Mouse (Mus musculus): ENCODE results near the gene Tex29. TPM values are rescaled to one million over a fixed set of nuclear protein-coding genes. Genes with fewer than 3 reads are reported as not detected.
A peak's percentile ranks its signal among the peaks of the same experiment; 100 is the strongest.
"Not testable (repeated sequence)": the region's sequence is repeated elsewhere in the genome, so short reads cannot be mapped to it uniquely, and the experiment has no call there.

Tex29 gene
- polyA plus RNA-seq, 1 experiment from 2014 or later: 0.59 TPM

DNA sequence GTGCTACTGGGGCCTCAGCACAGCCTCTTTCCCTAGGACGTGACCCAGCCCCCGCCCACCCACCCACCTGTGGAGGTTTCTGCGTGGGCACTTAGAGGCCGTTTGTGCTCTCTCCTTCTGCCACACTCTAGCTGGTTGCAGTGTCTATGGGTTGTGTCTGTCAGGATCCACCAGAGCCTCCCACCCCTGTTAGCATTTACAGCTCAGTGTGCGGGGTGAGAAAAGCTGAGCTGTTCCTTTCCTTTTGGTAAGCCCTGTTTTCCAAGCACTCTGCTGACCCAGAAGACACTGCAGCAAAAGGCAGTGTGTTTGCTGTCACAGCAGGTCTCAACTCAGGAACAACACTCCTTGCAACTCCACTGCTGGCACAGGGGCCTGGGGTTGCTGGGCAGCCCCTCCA, 6.1 kb upstream of the Tex29 start:
- no peak overlapping the region for H3K4me2 ChIP-seq (replicated peaks)
- no peak overlapping the region for H3K9ac ChIP-seq (replicated peaks)
- H3K36me3 ChIP-seq: peaks cover 39% of the 10 kb centered on the region
- ATAC-seq (replicated peaks): no peak
- H3K27ac ChIP-seq (replicated peaks): no peak overlapping the region
- WGBS: 95% methylated on average over 5 of the region's 5 CpGs
- H3K9me3 ChIP-seq: no peaks in the 10 kb centered on the region
- peaks cover 17% of the 10 kb centered on the region for H3K4me1 ChIP-seq
- no peak overlapping the region for H3K4me3 ChIP-seq
- no peaks in the 10 kb centered on the region for H3K27me3 ChIP-seq

DNA sequence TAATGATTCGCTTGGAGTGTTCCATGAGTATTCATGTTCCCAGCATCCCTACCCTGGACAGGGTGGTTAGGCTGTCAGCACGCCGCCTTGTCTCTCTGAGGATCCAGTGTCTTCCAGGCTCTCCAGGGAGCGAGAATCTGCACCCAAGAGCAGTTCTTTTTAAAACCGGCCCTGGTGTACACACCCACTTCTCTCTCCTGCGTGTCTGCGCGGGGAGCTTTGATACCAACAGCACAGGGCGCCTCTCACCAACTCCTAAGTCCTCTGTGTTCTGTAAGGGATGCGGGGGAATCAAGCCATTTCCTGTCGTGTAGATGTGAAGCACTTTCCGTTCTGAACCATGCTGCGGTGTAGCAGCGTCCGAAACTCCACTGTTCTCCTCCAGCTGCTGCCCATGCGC, 5.6 kb upstream of the Tex29 start:
- no peaks in the 10 kb centered on the region for H3K27me3 ChIP-seq
- no peak overlapping the region for H3K27ac ChIP-seq (replicated peaks)
- H3K9me3 ChIP-seq: no peaks in the 10 kb centered on the region
- peaks cover 18% of the 10 kb centered on the region for H3K4me1 ChIP-seq
- WGBS: 90% methylated on average over 16 of the region's 16 CpGs
- no peak for ATAC-seq (replicated peaks)
- H3K9ac ChIP-seq (replicated peaks): no peak overlapping the region
- peaks cover 37% of the 10 kb centered on the region for H3K36me3 ChIP-seq
- H3K4me3 ChIP-seq: no peak overlapping the region
- no peak overlapping the region for H3K4me2 ChIP-seq (replicated peaks)

DNA sequence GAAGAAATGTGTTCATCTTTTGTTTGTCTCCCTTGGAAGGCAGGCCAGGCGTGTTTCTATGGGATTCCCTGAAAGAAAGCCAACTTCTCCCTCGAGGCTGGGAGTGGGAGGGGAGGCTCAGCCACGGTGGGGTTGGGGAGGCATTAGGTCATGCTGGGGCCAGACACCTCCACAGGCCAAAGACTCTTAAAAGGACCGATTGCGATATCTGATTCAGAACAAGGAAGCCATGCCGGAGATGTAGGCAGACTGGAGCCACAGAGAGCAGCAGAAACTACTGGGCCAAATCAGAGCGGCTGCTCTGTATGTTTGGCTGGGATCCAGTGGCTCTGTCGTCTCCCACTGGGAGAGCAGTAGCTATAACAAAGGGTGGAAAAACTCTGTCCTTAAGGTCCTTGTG, 1.3 kb downstream of the Tex29 start:
- H3K4me2 ChIP-seq (replicated peaks): peak overlapping the region; percentile 21
- 11% methylated on average over 8 of the region's 8 CpGs for WGBS

DNA sequence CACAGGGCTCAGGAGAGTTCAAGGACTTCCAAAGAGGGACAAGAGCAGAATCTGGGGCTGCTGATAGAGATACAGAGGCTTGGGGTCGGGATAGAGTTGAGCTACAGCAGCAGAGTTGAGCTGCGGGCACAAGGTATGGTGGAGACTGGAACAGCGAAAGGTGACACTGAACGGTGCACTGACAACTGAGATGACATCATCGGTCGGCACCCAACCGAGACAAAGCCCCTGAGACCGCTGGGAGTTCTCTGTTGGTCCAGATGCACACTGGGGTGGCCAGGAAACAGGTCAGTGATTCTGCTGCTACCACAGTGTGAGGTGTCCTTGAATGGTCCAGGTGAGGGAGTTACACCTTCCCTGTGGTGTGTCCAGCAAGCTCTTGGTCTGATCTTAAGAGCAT, 2.5 kb downstream of the Tex29 start:
- Histone ChIP-seq H3K36me3 (no peaks in the 10 kb centered on the region), H3K27me3 (no peaks in the 10 kb centered on the region), H3K9me3 (no peaks in the 10 kb centered on the region), H3K4me1 (peaks cover 43% of the 10 kb centered on the region), H3K9ac (replicated peaks) (no peak overlapping the region), H3K4me2 (replicated peaks) (no peak overlapping the region), H3K27ac (replicated peaks) (no peak overlapping the region), H3K4me3 (no peak overlapping the region)
- 87% methylated on average over 8 of the region's 8 CpGs for WGBS
- ATAC-seq (replicated peaks): no peak

More for the DNA sequence above, 1.3 kb downstream of the Tex29 start:
- Histone ChIP-seq H3K27me3 (no peaks in the 10 kb centered on the region), H3K9me3 (no peaks in the 10 kb centered on the region), H3K4me1 (peaks cover 43% of the 10 kb centered on the region), H3K4me3 (no peak overlapping the region), H3K36me3 (no peaks in the 10 kb centered on the region), H3K27ac (replicated peaks) (peak overlapping the region; percentile 87), H3K9ac (replicated peaks) (peak overlapping the region; percentile 22; the same call in 1 of the 2 replicates)
- ATAC-seq (replicated peaks): peak; percentile 59

DNA sequence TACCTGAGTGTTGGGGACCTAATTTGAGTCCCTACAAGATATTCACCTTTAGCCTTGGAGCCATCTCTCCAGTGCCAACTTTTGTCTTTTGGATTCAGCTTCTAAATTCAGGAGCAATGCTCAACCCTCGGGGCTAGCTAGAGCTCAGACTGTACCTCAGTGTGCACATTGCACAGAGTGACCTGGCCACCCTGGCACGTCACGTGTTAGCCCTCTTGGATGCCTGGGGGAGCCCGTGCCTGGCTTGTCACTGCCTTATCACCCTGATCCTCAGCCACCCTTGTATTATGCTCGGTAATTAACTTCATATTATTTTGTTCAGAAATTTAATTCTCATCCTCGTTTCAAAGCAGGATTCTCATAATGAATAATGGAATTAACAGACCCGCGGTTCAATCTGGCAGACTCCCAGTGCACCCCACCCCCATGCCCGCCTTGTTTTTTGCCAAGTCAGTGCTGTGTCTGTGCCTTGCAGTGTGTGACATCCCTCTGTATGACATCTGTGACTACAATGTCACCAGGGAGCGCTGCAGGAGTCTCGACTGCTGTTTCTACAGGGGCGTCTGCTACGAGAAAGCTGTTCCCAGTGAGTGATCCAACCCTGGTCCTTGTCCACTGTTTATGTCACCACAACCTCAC, 3.5 kb downstream of the Tex29 start:
- no peak overlapping the region for H3K4me3 ChIP-seq
- H3K9me3 ChIP-seq: no peaks in the 10 kb centered on the region
- WGBS: 43% methylated on average over 13 of the region's 13 CpGs
- ATAC-seq (replicated peaks): no peak; the same call in 1 of the 2 replicates
- no peaks in the 10 kb centered on the region for H3K27me3 ChIP-seq
- no peaks in the 10 kb centered on the region for H3K36me3 ChIP-seq
- peak overlapping the region; percentile 36 for H3K27ac ChIP-seq (replicated peaks)
- H3K4me2 ChIP-seq (replicated peaks): no peak overlapping the region
- H3K9ac ChIP-seq (replicated peaks): no peak overlapping the region
- peaks cover 43% of the 10 kb centered on the region for H3K4me1 ChIP-seq

DNA sequence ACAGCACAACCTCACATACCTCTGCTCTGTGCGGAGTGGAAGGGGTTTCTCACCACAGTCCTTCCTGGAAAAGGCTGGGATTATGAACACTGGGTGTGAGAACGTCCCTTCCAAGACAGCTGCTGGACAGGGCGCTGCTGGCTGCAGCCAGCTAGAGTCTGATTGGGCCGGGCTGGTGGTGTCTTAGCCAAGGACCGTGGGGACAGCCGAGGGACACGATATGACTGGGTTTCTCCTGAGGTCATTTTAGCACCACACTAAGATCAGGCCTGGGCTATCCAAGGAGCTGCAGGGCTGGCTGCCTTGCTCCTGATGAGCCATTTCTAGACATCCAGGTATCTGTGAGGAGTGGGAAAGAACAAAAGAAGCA, 4.0 kb downstream of the Tex29 start:
- WGBS: 86% methylated on average over 7 of the region's 7 CpGs
- ATAC-seq (replicated peaks): no peak; the same call in 1 of the 2 replicates
- H3K27ac ChIP-seq (replicated peaks): peak overlapping the region; percentile 36; the same call in 1 of the 2 replicates

DNA sequence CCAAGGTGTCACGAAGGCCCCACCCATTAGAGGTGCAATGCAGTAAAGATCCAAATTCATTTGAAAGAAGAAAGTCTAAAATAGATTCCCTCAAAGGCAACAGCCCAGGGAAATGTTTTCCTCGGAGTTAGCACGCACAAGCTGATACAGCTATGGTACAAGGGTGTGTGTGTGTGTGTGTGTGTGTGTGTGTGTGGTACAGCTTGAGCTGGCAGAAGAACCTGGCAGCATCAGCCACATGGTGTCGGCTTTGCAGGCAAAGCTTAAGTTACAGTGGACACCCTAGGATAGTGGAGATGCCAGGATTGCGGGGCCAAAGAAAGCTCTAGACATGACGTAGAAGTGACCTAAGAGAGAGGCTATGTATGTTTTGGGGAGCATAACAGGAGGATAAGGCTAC, 6.5 kb downstream of the Tex29 start:
- Histone ChIP-seq H3K27me3 (no peaks in the 10 kb centered on the region), H3K27ac (replicated peaks) (no peak overlapping the region), H3K4me1 (peaks cover 23% of the 10 kb centered on the region), H3K9ac (replicated peaks) (no peak overlapping the region), H3K4me3 (no peak overlapping the region), H3K36me3 (no peaks in the 10 kb centered on the region), H3K4me2 (replicated peaks) (no peak overlapping the region), H3K9me3 (no peaks in the 10 kb centered on the region)
- ATAC-seq (replicated peaks): no peak
- WGBS: 93% methylated on average over 6 of the region's 6 CpGs

More for the DNA sequence above, 4.0 kb downstream of the Tex29 start:
- no peaks in the 10 kb centered on the region for H3K9me3 ChIP-seq
- H3K9ac ChIP-seq (replicated peaks): no peak overlapping the region
- no peaks in the 10 kb centered on the region for H3K27me3 ChIP-seq
- peaks cover 42% of the 10 kb centered on the region for H3K4me1 ChIP-seq
- H3K36me3 ChIP-seq: no peaks in the 10 kb centered on the region
- H3K4me3 ChIP-seq: no peak overlapping the region
- H3K4me2 ChIP-seq (replicated peaks): no peak overlapping the region

DNA sequence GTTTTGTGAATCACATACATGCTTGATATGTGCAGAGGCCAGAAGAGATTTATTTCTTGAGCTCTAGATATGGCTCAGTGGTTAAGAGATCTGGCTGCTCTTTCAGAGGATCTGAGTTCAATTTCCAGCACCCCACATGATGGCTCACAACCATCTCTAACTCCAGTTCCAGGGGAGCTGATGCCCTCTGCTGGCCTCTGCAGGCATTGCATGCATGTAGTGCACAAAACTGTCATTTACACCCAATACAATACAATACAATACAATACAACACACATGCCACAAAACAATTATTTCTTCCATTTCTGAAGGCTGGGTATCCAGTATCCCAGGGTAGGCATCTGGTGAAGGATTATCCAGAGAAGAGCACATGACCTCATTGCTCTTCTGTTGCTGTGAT, 27.6 kb downstream of the Tex29 start:
- Histone ChIP-seq H3K27ac (replicated peaks) (no peak overlapping the region), H3K4me1 (no peaks in the 10 kb centered on the region)
- no peak for ATAC-seq (replicated peaks)

DNA sequence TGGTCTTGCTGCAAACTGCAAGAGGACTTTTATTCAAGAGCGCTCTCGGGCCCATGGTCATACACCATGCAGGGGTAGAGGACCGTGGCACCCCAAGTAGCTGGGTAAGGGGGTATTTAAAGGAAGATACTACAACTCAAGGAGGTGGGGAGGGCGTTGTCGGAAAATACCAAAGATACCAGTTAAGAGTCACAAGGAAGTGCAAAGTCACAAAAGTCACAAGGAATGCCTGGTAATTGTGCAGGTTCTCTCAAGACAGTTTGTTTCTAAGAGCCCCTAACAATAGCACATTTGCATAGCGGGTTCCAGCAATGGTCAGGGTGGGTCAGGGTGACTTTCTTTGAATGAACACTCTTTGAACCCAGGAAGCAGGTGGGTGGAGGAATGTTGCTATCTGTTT, 34.0 kb downstream of the Tex29 start:
- not testable (repeated sequence) for ATAC-seq (replicated peaks); H3K9ac ChIP-seq (replicated peaks); H3K4me2 ChIP-seq (replicated peaks); H3K4me1 ChIP-seq; H3K4me3 ChIP-seq; H3K9me3 ChIP-seq; H3K27ac ChIP-seq (replicated peaks); H3K27me3 ChIP-seq; H3K36me3 ChIP-seq
- 93% methylated on average over 6 of the region's 6 CpGs for WGBS

More for the DNA sequence above, 27.6 kb downstream of the Tex29 start:
- Histone ChIP-seq H3K4me2 (replicated peaks) (no peak overlapping the region), H3K27me3 (no peaks in the 10 kb centered on the region), H3K4me3 (no peak overlapping the region), H3K9ac (replicated peaks) (no peak overlapping the region), H3K9me3 (no peaks in the 10 kb centered on the region), H3K36me3 (no peaks in the 10 kb centered on the region)

DNA sequence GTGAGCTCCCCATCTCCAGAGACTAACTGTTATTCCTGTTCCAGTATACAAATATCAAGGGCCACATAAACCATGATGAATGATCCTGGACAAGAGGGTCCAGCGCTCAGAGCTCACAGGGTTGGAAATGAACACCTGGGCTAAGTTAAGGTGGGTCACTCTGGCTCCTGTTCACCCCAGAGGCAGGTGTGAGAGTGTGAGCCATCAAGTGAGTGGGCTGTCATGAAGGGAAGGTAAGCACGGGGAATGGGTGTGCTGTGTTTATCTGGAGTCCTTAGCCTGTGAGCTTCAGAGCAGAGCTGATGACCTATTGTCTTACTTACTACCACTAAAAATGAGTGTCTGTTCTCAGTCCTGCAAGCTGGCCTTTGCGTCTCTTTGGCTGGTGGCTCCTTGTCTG, 44.4 kb downstream of the Tex29 start:
- H3K4me2 ChIP-seq (replicated peaks): no peak overlapping the region
- peaks cover 22% of the 10 kb centered on the region for H3K4me1 ChIP-seq
- 90% methylated on average over 3 of the region's 3 CpGs for WGBS
- H3K27ac ChIP-seq (replicated peaks): no peak overlapping the region
- H3K27me3 ChIP-seq: no peaks in the 10 kb centered on the region
- H3K4me3 ChIP-seq: no peak overlapping the region
- 0 out of 2 replicates have a peak, but pooled peaks cover 6% of the 10 kb centered on the region for H3K9me3 ChIP-seq
- no peak for ATAC-seq (replicated peaks)
- no peak overlapping the region for H3K9ac ChIP-seq (replicated peaks)
- no peaks in the 10 kb centered on the region for H3K36me3 ChIP-seq

DNA sequence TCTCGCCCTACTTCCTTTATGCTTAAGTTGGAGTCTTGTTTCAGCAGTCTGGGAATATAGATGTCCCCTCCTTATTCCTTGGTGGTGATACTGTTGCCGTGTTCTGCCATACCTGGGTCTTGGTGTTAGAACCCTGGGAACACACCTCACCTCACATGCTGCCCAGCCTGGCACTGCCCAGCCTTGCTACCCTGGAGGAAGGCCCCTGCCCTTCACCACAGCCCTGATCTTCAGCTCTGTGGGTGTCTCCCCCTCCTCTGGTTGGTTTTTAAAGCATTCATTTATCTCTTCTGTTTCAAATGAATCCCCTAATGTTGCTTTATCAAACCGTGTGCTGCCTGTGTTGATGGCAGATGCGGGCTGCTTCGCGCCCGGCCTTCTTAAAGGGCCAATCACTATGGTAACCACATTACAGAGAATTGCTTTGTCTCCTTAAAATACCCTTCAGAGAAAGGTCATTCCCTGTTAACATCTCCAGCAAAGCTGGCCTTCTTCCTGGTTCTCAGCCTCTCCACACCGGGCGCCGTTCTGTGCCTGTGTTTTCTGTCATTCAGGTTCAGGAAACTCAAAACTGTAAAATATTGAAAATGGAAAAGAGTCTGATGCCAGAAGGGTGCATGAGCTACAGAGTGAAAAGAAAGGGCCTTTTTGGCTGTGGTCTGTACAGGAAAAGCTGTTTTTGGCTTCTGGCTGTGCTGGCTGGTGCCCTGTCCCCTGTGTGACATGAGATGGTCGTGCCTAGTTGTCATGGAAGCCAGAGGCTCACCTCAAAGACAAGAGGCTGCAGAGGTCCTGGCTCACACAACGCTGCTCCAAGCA, 45.8 kb downstream of the Tex29 start:
- peak; percentile 83 for ATAC-seq (replicated peaks)
- Histone ChIP-seq H3K4me1 (peaks cover 23% of the 10 kb centered on the region), H3K9ac (replicated peaks) (0 out of 2 replicates have a peak overlapping the region, but pooled peaks have one; percentile 23), H3K27me3 (no peaks in the 10 kb centered on the region), H3K9me3 (0 out of 2 replicates have a peak, but pooled peaks cover 6% of the 10 kb centered on the region), H3K4me3 (no peak overlapping the region), H3K36me3 (no peaks in the 10 kb centered on the region), H3K4me2 (replicated peaks) (no peak overlapping the region), H3K27ac (replicated peaks) (peak overlapping the region; percentile 82)
- 26% methylated on average over 12 of the region's 12 CpGs for WGBS

DNA sequence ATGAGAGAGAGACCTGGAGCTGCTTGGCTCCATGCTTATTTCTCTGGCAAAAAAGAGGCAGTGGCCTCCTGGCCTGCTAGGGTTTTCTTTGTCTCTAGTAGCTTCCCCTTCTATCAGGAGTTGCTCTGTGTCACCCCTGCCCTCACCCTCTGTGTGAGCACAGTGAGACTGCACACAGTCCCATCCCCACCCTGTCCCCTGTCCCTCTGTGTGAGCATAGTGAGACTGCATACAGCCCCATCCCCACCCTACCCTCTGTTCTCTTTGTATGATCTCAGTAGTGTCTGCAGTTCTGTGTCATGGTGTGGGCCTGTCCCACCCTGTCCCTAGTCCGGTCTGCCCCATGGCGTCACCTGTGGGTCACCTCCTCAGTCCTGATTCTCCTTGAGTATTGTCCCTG, 46.5 kb downstream of the Tex29 start:
- no peaks in the 10 kb centered on the region for H3K36me3 ChIP-seq
- WGBS: 84% methylated on average over 2 of the region's 2 CpGs
- peaks cover 23% of the 10 kb centered on the region for H3K4me1 ChIP-seq
- H3K9me3 ChIP-seq: 0 out of 2 replicates have a peak, but pooled peaks cover 6% of the 10 kb centered on the region
- no peaks in the 10 kb centered on the region for H3K27me3 ChIP-seq
- H3K9ac ChIP-seq (replicated peaks): 0 out of 2 replicates have a peak overlapping the region, but pooled peaks have one; percentile 23
- peak overlapping the region; percentile 82 for H3K27ac ChIP-seq (replicated peaks)
- H3K4me2 ChIP-seq (replicated peaks): no peak overlapping the region
- no peak overlapping the region for H3K4me3 ChIP-seq
- peak; percentile 44; the same call in 1 of the 2 replicates for ATAC-seq (replicated peaks)

All from forebrain, embryonic 15.5 days (tissue).